Mouse (Mus musculus) megakaryocyte progenitor cell, adult 5-6 weeks (primary cell): ENCODE data around the gene Tcf23. TPM values are rescaled to one million over a fixed set of nuclear protein-coding genes. Genes with fewer than 3 reads are reported as not detected.

ENCODE experiments used
- ATAC-seq: replicated peaks from 2 replicates; pipeline ENCODE4 v1.8.0; 2016; ENCODE audit warnings: mild to moderate bottlenecking, moderate TSS enrichment, inconsistent platforms; ENCODE audit not compliant: poor library complexity
- total RNA-seq, 2 experiments: library from RNA; stranded (forward) in 1 of 2; stranded (reverse) in 1 of 2; fragments of 157-497, 149-512 nt in 1 of 2; fragments of 200-1000 nt in 1 of 2; gene quantifications; 2 replicates each; pipeline versions ENCODE4 v1.2.3 to v1.2.4; 2015 to 2017

Tcf23 gene
- 0.02 TPM in 1 of 2 replicates, not detected in the other for total RNA-seq (2015)
- not detected in 2 replicates for total RNA-seq (2017)

DNA sequence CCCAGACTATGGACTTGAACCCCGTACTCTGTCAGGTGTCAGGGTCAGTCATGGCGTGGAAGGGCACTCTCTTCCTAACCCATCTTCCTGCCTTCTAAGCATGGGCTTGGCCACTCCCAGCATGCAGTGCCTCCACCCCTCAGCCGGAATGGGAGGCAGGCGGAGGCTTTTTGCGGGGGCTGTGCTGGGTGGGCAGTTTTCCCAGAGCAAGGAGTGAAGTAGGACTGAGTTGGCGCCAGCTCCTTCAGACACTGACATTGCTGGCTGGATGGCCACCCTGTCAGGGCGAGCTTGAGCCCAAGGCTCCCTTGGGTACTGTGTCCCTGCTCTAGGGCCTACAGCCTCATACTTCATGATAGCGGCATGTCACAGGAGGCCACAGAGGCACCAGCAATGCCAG is at the start of gene Tcf23:
Tcf23 (plus strand) TSS at position 247 of the 400 bp plus-strand sequence.
- no peak for ATAC-seq

DNA sequence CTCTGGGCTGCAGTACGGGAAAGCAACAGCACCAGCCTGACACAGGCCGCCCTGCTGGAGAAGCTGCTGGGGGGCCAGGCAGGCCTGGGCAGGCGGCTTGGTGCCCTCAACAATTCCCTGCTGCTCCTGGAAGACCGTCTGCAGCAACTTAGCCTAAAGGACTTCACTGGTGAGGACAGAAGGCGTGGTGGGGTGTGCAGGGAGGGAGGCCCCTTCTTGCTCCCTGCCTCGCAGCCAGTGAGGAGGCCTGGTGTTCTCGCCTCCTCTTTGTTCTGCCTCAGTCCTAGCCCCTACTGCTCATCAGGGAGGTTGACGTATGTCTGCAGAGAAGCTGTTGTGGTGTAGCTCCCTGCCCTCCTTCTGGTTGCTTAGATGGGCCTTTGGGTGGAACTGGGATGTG is 49.8 kb upstream of the Tcf23 start:
- no peak for ATAC-seq

DNA sequence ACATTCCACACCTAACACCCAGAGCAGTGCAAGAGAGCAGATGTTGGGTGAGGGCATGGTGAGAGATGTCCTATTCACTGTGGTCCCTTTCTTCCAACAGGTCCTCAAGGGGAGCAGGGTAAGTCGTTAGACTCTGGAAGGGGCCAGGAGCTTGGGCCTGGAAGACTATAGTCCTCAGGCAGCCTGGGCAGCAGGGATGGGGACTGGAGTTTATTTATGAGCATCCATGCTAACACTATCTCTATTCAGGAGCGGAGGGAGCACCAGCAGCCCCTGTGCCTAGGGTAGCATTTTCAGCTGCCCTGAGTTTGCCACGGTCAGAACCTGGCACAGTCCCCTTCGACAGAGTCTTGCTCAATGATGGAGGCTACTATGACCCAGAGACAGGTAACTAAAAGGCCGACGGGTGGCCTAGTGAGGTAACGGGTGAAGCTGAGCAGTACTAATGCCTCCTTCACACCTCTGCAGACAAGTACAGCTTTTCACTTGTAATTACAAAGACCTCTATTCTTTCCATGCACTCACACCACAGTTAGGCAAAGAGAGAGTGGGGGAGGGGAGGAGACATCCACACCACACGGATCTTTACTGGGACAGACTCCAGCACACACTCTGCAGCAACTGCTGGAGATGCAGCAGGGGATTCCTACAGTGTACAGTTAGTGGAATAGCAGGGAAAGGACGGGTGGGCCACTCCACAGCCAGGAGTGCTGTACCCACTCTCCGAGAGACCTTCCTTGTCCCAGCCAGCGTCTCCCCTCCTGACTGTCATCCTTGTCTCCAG is 48.4 kb upstream of the Tcf23 start:
- no peak for ATAC-seq

GRCm38 (mm10) chr5:30920621-30921020 is 47.8 kb upstream of the Tcf23 start:
- no peak for ATAC-seq

GRCm38 (mm10) chr5:30921256-30922033 is 47.0 kb upstream of the Tcf23 start, which contains the start of gene Khk:
Gene Khk (plus strand): TSS chr5:30921431.
- ATAC-seq: peak; percentile 91

GRCm38 (mm10) chr5:30922581-30923041 is 45.9 kb upstream of the Tcf23 start:
- no peak for ATAC-seq

DNA sequence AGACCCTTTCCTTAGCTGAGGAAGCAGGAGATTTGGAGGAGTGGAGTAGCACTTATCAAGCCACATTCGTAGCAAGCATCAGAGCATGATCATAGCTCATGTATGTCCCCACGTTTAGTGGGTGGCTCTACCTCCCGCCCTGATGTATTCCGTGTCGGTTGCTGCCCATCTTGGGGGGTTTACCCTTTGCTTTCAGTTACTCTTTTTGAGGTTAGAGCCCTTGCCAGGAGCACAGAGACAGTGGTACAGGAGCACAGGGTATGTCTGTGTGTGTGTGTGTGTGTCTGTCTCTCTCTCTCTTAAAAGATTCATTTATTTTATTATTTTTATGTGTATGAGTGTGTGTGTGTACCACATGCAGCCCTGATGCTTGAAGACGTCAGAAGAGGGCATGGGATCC is 45.3 kb upstream of the Tcf23 start:
- ATAC-seq: no peak

GRCm38 (mm10) chr5:30924614-30925013 is 43.8 kb upstream of the Tcf23 start:
- no peak for ATAC-seq

DNA sequence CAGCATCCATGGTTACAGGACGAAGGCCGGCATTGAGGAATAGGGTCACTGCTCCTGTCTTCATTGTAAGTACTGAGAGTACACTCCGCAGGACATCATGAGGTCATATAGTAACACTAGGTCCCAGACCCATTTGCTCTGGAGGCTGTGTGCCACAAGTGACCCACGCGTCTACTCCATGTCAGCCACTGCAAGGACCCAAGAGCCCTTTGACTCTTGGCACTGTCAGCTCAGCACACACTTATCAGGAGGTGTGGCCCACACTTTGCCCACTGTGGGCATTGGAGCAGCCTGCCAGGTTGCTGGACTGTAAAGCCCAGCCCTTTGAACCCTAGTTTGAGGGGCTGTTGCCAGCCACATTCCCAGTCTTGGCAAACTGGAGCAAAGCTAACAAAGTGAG is 43.2 kb upstream of the Tcf23 start:
- no peak for ATAC-seq

GRCm38 (mm10) chr5:30926073-30926472 is 42.4 kb upstream of the Tcf23 start:
- no peak for ATAC-seq

DNA sequence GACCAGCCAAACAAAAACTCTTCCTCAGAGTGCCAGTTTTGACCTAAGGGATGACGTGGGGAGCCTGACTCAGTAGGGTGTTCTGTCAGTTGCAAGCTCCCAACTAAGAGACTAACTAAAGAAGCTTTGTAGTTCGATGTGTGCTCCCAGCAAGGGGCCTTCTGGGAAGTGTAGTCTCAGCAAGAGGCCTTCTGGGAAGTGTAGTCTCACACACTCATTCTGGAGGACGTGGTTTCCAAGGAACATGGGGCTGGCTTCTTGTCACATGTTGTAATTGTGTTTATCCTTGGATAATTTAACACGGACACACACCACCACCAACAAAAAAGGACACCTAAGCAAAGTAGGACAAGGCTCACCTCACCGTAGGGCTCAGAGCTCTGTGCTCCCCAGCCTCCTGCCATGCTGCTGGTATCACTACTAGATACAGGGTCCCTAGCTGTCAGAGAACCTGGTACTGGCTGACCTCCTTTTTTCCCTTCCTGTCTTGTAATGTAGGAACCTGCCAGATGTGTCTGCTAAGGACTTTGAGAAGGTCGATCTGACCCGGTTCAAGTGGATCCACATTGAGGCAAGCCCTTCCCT is 40.4 kb upstream of the Tcf23 start:
- ATAC-seq: peak; percentile 39; the same call in 1 of the 2 replicates

DNA sequence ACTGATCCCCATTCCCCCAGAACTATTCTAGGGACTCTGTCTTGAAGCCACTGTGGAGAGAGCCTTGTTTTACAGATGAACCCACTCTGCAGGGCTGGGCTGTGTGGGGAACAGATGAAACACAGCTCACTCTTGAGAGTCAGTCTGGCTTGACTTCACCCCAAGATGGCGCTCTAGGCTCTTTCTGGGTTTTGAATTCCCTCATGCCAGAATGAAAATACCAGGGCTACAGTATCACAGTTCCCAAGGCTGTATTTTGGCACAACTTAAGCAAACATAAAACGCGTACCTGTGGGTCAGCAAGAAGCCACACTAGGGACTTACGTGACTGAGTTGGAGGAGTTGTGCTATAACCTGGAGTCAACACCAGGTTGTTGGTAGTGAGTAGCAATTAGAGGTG is 38.3 kb upstream of the Tcf23 start:
- ATAC-seq: peak; percentile 64; the same call in 1 of the 2 replicates

- no peak for ATAC-seq
Measured at GRCm38 (mm10) chr5:30930846-30931245, 37.6 kb upstream of the Tcf23 start.

DNA sequence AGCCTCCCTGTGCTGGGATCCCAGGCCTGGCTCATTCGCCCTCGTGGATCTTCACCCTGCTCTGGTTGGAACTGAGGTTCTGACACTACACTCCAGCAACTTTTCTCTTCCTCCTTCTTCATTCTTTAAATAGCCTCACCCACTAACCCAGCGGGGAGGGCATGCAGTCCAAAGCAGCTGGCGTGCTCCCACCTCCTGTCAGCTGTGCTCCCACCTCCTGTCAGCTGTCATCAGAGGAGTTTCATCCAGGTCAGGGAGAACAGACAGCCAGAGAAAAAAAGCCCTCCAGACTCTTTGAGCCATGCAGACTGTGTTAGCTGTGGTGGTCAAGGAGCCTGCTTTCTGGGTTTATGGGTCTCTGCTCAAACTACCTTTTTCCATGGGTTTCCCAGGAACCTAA is 37.1 kb upstream of the Tcf23 start:
- no peak for ATAC-seq

GRCm38 (mm10) chr5:30933705-30934104 is 34.8 kb upstream of the Tcf23 start:
- ATAC-seq: no peak

GRCm38 (mm10) chr5:30934725-30935461 is 33.6 kb upstream of the Tcf23 start:
- ATAC-seq: no peak; the same call in 1 of the 2 replicates

DNA sequence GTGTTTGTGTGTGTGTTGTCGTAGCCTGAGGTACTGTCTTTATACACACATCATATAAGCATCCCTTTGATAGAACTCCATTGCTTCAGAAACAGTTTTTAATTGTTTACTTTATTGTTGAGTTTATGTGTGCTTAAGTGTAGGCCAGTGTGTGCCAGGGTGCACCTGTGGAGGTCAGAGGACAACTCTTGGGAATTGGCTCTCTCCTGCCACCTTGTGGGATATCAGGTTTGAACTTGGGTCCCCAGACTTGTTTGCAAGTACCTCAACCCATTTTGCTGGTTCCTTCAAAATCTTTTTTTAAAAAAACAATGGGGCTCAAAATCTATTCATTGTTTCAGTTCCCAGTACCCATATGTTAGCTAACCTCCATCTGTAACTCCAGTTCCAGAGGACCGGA is 25.5 kb upstream of the Tcf23 start:
- peak; percentile 62 for ATAC-seq

- ATAC-seq: no peak
Measured at GRCm38 (mm10) chr5:30944344-30944743, 24.1 kb upstream of the Tcf23 start.

DNA sequence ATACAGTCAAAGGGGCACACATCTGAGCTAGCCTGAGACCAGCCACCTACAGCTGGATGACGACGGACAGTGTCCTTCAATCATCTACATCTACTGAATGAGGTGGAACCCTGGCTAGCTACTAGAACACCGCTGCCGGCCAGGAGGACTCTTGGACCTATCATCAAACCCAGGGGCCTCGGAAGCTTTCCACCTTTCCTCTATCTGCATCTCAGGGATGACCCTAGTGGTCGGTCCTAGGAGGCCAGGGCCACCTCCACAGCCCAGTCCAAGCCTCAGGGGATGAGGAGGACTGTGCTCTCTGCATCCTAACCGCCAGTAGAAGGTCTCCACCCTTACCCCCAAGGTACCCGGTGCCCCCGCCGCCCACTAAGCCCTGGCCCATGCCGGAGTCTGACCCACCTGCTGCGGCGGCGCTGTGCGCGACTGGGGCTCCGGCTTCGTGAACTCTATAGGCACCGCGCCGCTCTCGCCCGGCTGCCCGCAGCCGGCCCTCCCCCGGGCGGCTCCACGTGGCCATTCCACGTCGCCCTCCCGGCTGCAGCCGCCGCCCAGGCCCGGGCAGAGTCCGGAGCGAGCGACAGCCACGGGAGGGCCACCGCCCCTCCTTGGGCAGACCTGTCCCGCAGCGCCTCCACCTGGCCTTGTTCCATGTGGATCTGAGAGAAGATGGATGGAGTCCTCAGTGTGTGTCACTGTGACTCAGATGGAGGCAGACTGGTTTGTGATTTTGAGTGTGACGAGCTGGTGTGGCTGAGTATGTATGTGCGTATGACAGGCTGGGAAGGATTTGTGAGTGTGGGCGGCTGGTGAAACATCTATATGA is 23.3 kb upstream of the Tcf23 start, which contains the start of gene Cgref1:
Cgref1 (minus strand) TSS at position 636 of the 826 bp plus-strand sequence.
- ATAC-seq: peak; percentile 21

GRCm38 (mm10) chr5:30948620-30949019 is 19.8 kb upstream of the Tcf23 start:
- no peak for ATAC-seq
